Mouse (Mus musculus): ENCODE data around the gene Slit2. TPM values are rescaled to one million over a fixed set of nuclear protein-coding genes. Genes with fewer than 3 reads are reported as not detected.
A peak's percentile ranks its signal among the peaks of the same experiment; 100 is the strongest.

Slit2 gene
- polyA plus RNA-seq, 1 experiment from 2014 or later, result 38.9 TPM

- no peaks in the 10 kb centered on the region for H3K4me1 ChIP-seq (ENCODE audit: control insufficient read depth, insufficient read depth, low read length)
- no peak overlapping the region for H3K4me3 ChIP-seq (ENCODE audit: low read depth, low read length)
- no peaks in the 10 kb centered on the region for H3K9me3 ChIP-seq (ENCODE audit: control insufficient read depth, low read length)
- no peak overlapping the region for H3K9ac ChIP-seq (ENCODE audit: low read length)
- H3K4me2 ChIP-seq, result no peak overlapping the region
- ATAC-seq (ENCODE audit: low FRiP score) (no peak), DNase-seq (ENCODE audit: low spot score, missing footprints) (no peak)
- H3K36me3 ChIP-seq (ENCODE audit: control insufficient read depth, insufficient read depth, low read length), result no peaks in the 10 kb centered on the region
- no peak overlapping the region for H3K27ac ChIP-seq (ENCODE audit: low read depth, low read length)
- 51% methylated on average over 9 of the region's 9 CpGs for WGBS
- H3K27me3 ChIP-seq (ENCODE audit: control insufficient read depth, insufficient read depth, low read length), result no peaks in the 10 kb centered on the region
Measured at GRCm38 (mm10) chr5:48181646-48182302, 198.8 kb downstream of the Slit2 start.

- H3K36me3 ChIP-seq (ENCODE audit: control insufficient read depth, insufficient read depth, low read length), result no peaks in the 10 kb centered on the region
- ATAC-seq (ENCODE audit: low FRiP score) (no peak), DNase-seq (ENCODE audit: low spot score, missing footprints) (no peak)
- no peak overlapping the region for H3K4me3 ChIP-seq (ENCODE audit: low read depth, low read length)
- WGBS, result 91% methylated on average over 8 of the region's 8 CpGs
- H3K27ac ChIP-seq (ENCODE audit: low read depth, low read length), result no peak overlapping the region
- H3K9me3 ChIP-seq (ENCODE audit: control insufficient read depth, low read length), result no peaks in the 10 kb centered on the region
- H3K27me3 ChIP-seq (ENCODE audit: control insufficient read depth, insufficient read depth, low read length), result no peaks in the 10 kb centered on the region
- no peaks in the 10 kb centered on the region for H3K4me1 ChIP-seq (ENCODE audit: control insufficient read depth, insufficient read depth, low read length)
- no peak overlapping the region for H3K4me2 ChIP-seq
- no peak overlapping the region for H3K9ac ChIP-seq (ENCODE audit: low read length)
Measured at GRCm38 (mm10) chr5:48184358-48184757, 201.4 kb downstream of the Slit2 start.

- H3K36me3 ChIP-seq (ENCODE audit: control insufficient read depth, insufficient read depth, low read length), result no peaks in the 10 kb centered on the region
- no peak overlapping the region for H3K27ac ChIP-seq (ENCODE audit: low read depth, low read length)
- H3K9ac ChIP-seq (ENCODE audit: low read length), result no peak overlapping the region
- no peaks in the 10 kb centered on the region for H3K4me1 ChIP-seq (ENCODE audit: control insufficient read depth, insufficient read depth, low read length)
- no peak overlapping the region for H3K4me2 ChIP-seq
- WGBS, result 88% methylated on average over 4 of the region's 4 CpGs
- DNase-seq (ENCODE audit: low spot score, missing footprints) (no peak), ATAC-seq (ENCODE audit: low FRiP score) (no peak)
- H3K4me3 ChIP-seq (ENCODE audit: low read depth, low read length), result no peak overlapping the region
- H3K27me3 ChIP-seq (ENCODE audit: control insufficient read depth, insufficient read depth, low read length), result no peaks in the 10 kb centered on the region
- H3K9me3 ChIP-seq (ENCODE audit: control insufficient read depth, low read length), result no peaks in the 10 kb centered on the region
Measured at GRCm38 (mm10) chr5:48187819-48188218, 204.9 kb downstream of the Slit2 start.

GRCm38 (mm10) chr5:48199380-48199779 is 216.4 kb downstream of the Slit2 start:
- Histone ChIP-seq H3K4me2 (no peak overlapping the region), H3K36me3 (ENCODE audit: control insufficient read depth, insufficient read depth, low read length) (no peaks in the 10 kb centered on the region), H3K9ac (ENCODE audit: low read length) (no peak overlapping the region), H3K27me3 (ENCODE audit: control insufficient read depth, insufficient read depth, low read length) (no peaks in the 10 kb centered on the region), H3K4me3 (ENCODE audit: low read depth, low read length) (no peak overlapping the region), H3K9me3 (ENCODE audit: control insufficient read depth, low read length) (no peaks in the 10 kb centered on the region), H3K4me1 (ENCODE audit: control insufficient read depth, insufficient read depth, low read length) (no peaks in the 10 kb centered on the region), H3K27ac (ENCODE audit: low read depth, low read length) (no peak overlapping the region)
- ATAC-seq (ENCODE audit: low FRiP score) (no peak), DNase-seq (ENCODE audit: low spot score, missing footprints) (no peak)

GRCm38 (mm10) chr5:48215248-48215647 is 232.3 kb downstream of the Slit2 start:
- WGBS, result 62% methylated on average over 2 of the region's 2 CpGs
- ATAC-seq (ENCODE audit: low FRiP score) (peak; percentile 30; the same call in 1 of the 2 replicates), DNase-seq (ENCODE audit: low spot score, missing footprints) (no peak)
- Histone ChIP-seq H3K9ac (ENCODE audit: low read length) (no peak overlapping the region), H3K4me2 (no peak overlapping the region), H3K27ac (ENCODE audit: low read depth, low read length) (no peak overlapping the region), H3K9me3 (ENCODE audit: control insufficient read depth, low read length) (no peaks in the 10 kb centered on the region), H3K4me3 (ENCODE audit: low read depth, low read length) (no peak overlapping the region), H3K4me1 (ENCODE audit: control insufficient read depth, insufficient read depth, low read length) (no peaks in the 10 kb centered on the region), H3K36me3 (ENCODE audit: control insufficient read depth, insufficient read depth, low read length) (no peaks in the 10 kb centered on the region), H3K27me3 (ENCODE audit: control insufficient read depth, insufficient read depth, low read length) (no peaks in the 10 kb centered on the region)

- WGBS, result 58% methylated on average over 10 of the region's 10 CpGs
- no peak overlapping the region for H3K9ac ChIP-seq (ENCODE audit: low read length)
- no peak overlapping the region for H3K27ac ChIP-seq (ENCODE audit: low read depth, low read length)
- ATAC-seq (ENCODE audit: low FRiP score), result peak; percentile 48; the same call in 1 of the 2 replicates
- no peaks in the 10 kb centered on the region for H3K9me3 ChIP-seq (ENCODE audit: control insufficient read depth, low read length)
- no peak overlapping the region for H3K4me3 ChIP-seq (ENCODE audit: low read depth, low read length)
- H3K36me3 ChIP-seq (ENCODE audit: control insufficient read depth, insufficient read depth, low read length), result no peaks in the 10 kb centered on the region
- H3K4me2 ChIP-seq, result no peak overlapping the region
- H3K27me3 ChIP-seq (ENCODE audit: control insufficient read depth, insufficient read depth, low read length), result no peaks in the 10 kb centered on the region
- no peaks in the 10 kb centered on the region for H3K4me1 ChIP-seq (ENCODE audit: control insufficient read depth, insufficient read depth, low read length)
- no peak for DNase-seq (ENCODE audit: low spot score, missing footprints)
Measured at GRCm38 (mm10) chr5:48219624-48220155, 236.8 kb downstream of the Slit2 start.

GRCm38 (mm10) chr5:48225500-48225899 is 242.6 kb downstream of the Slit2 start:
- Histone ChIP-seq H3K27ac (ENCODE audit: low read depth, low read length) (no peak overlapping the region), H3K36me3 (ENCODE audit: control insufficient read depth, insufficient read depth, low read length) (no peaks in the 10 kb centered on the region), H3K9ac (ENCODE audit: low read length) (no peak overlapping the region), H3K4me3 (ENCODE audit: low read depth, low read length) (no peak overlapping the region), H3K4me1 (ENCODE audit: control insufficient read depth, insufficient read depth, low read length) (no peaks in the 10 kb centered on the region), H3K4me2 (no peak overlapping the region), H3K27me3 (ENCODE audit: control insufficient read depth, insufficient read depth, low read length) (no peaks in the 10 kb centered on the region), H3K9me3 (ENCODE audit: control insufficient read depth, low read length) (no peaks in the 10 kb centered on the region)
- ATAC-seq (ENCODE audit: low FRiP score) (no peak), DNase-seq (ENCODE audit: low spot score, missing footprints) (no peak)
- WGBS, result 68% methylated on average over 2 of the region's 2 CpGs

- Histone ChIP-seq H3K36me3 (ENCODE audit: control insufficient read depth, insufficient read depth, low read length) (no peaks in the 10 kb centered on the region), H3K9ac (ENCODE audit: low read length) (no peak overlapping the region), H3K4me2 (no peak overlapping the region), H3K4me3 (ENCODE audit: low read depth, low read length) (no peak overlapping the region), H3K4me1 (ENCODE audit: control insufficient read depth, insufficient read depth, low read length) (no peaks in the 10 kb centered on the region), H3K9me3 (ENCODE audit: control insufficient read depth, low read length) (no peaks in the 10 kb centered on the region), H3K27ac (ENCODE audit: low read depth, low read length) (no peak overlapping the region), H3K27me3 (ENCODE audit: control insufficient read depth, insufficient read depth, low read length) (no peaks in the 10 kb centered on the region)
- ATAC-seq (ENCODE audit: low FRiP score), result no peak
- WGBS, result 86% methylated on average over 6 of the region's 6 CpGs
- no peak for DNase-seq (ENCODE audit: low spot score, missing footprints)
Measured at GRCm38 (mm10) chr5:48230430-48231080, 247.6 kb downstream of the Slit2 start.

- 39% methylated on average over 4 of the region's 4 CpGs for WGBS
- H3K4me1 ChIP-seq (ENCODE audit: control insufficient read depth, insufficient read depth, low read length), result no peaks in the 10 kb centered on the region
- H3K36me3 ChIP-seq (ENCODE audit: control insufficient read depth, insufficient read depth, low read length), result no peaks in the 10 kb centered on the region
- no peak overlapping the region for H3K4me3 ChIP-seq (ENCODE audit: low read depth, low read length)
- ATAC-seq (ENCODE audit: low FRiP score), result peak; percentile 65; the same call in 1 of the 2 replicates
- H3K27me3 ChIP-seq (ENCODE audit: control insufficient read depth, insufficient read depth, low read length), result no peaks in the 10 kb centered on the region
- no peaks in the 10 kb centered on the region for H3K9me3 ChIP-seq (ENCODE audit: control insufficient read depth, low read length)
- H3K27ac ChIP-seq (ENCODE audit: low read depth, low read length), result no peak overlapping the region
- no peak for DNase-seq (ENCODE audit: low spot score, missing footprints)
- H3K4me2 ChIP-seq, result no peak overlapping the region
- no peak overlapping the region for H3K9ac ChIP-seq (ENCODE audit: low read length)
Measured at GRCm38 (mm10) chr5:48234728-48235127, 251.8 kb downstream of the Slit2 start.
